Mouse (Mus musculus) mouse embryonic stem cell (cell line): ENCODE results near the gene Nsrp1.

Source experiments
- in situ Hi-C, 2 experiments: fragments of 300-500 bp; cut with MboI; formaldehyde crosslinking; loops; 1 replicate in 1 of 2; 3 replicates in 1 of 2; pipeline ENCODE4 v1.14.3; 2019 to 2020; ENCODE audit warnings: low sequenced_read_pairs in 2 of 2, low pct_unique_long_range_greater_than_20kb in 1 of 2, mixed read lengths in 1 of 2; ENCODE audit not compliant: unreplicated experiment in 1 of 2

Gene Nsrp1

DNA sequence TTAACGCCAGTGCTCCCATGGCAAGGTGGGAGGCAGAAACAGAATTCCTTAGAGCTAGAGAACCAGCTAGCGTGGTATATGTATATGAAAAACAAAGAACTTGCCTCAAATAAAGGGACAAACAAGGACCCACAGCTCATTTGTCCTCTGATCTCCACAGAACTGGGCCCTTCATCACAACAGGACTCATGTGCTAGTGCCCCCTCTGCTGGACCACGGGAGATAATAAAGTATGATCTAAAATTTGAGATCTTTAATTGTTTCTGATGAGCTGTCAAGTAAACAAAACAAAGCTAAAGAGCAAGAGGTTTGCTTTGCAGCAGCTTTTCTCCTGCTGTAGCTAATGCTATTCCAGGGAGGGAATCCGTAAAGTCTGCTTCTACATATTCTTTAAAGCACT lies 7.5 kb downstream of the Nsrp1 start:
- in situ Hi-C loops = no loop called here

GRCm38 (mm10) chr11:77068825-77069224 lies 9.4 kb downstream of the Nsrp1 start:
- in situ Hi-C loops = no loop called here

DNA sequence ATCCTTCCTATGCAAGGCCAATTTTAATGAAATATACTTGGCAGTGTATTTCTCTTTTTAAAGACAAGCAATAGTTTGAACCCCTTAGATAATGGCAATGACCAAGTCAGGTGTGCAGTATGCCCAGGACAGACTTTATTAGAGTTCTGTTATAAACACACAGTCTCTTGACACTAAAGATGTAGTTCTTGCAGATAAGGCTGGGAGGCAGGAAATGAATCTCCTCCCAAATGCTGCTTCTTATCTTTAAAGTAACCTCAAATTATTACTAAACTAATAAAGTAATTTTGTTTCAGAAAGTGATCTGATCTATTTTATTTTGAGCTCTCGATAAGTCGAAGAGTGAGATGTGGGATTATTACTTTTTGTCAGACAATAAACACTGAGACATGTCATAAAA lies 14.8 kb downstream of the Nsrp1 start:
- in situ Hi-C loops = no loop called here

- in situ Hi-C loops = no loop called here
These were observed 16.3 kb downstream of the Nsrp1 start for GRCm38 (mm10) chr11:77061951-77062350.

GRCm38 (mm10) chr11:77042816-77043215 lies 35.4 kb downstream of the Nsrp1 start:
- in situ Hi-C loops = no loop called here

GRCm38 (mm10) chr11:77041891-77042290 lies 36.3 kb downstream of the Nsrp1 start:
- in situ Hi-C loops = no loop called here

DNA sequence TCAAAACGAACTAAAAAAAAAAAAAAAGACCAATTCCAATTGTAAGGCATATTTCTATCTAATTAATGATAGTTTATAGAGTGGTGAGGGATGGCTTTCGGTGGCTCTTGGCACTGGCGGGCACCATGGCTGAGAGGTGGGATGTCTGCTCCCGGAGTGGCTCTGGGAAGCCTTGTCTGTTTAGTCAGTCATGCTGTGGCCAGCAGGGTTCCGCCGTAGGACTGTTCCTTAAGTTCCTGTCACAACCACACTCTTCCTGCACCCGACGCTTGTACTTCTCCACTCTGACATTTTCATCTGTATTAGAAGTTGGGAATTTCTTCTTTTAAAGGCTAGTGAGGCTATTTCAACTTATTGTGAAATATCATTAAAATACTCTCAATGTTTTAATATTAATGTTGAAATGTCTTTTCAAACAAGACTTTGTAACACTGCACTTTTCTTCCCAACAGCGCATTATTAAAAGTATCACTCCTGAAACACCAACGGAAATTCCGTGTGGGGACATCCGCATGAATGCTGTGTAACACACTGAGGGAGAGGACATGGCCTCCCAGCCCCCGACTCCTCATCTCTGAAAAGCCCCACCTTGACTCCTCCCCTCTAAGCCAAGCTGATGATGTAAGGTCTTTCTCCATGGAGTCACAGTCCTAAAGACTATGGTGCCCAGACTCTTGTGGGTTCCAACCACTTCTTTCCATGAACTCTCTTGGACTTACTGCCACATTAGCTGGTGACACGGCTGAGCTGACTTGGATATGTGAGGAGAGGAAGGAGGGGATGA lies 46.9 kb downstream of the Nsrp1 start:
- in situ Hi-C loops = no loop called here

DNA sequence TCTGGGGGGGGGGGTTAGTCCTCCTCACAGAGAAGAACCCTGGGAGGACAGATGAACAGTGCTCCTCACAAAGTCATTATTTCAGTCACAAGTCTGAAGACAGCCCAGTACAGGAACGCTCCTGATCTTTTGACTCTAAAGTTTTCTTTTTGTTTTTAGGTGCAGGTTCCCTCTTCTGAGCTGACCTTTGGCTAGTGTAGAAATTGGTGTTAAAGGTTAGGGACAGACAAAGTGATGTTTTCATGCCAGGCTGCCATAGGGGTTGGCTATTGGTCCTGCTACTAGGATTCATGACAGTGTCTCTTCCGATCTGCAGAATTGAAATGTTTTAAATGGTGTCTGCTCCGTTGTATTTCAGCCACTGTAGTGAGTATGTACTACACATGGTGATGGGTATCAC lies 50.1 kb downstream of the Nsrp1 start:
- in situ Hi-C loops = no loop called here

- in situ Hi-C loops = no loop called here
These were observed 51.7 kb downstream of the Nsrp1 start for GRCm38 (mm10) chr11:77026559-77026958.

- in situ Hi-C loops = no loop called here
These were observed 56.4 kb downstream of the Nsrp1 start for GRCm38 (mm10) chr11:77021749-77022396.

GRCm38 (mm10) chr11:77019539-77019938 lies 58.7 kb downstream of the Nsrp1 start:
- in situ Hi-C loops = no loop called here

DNA sequence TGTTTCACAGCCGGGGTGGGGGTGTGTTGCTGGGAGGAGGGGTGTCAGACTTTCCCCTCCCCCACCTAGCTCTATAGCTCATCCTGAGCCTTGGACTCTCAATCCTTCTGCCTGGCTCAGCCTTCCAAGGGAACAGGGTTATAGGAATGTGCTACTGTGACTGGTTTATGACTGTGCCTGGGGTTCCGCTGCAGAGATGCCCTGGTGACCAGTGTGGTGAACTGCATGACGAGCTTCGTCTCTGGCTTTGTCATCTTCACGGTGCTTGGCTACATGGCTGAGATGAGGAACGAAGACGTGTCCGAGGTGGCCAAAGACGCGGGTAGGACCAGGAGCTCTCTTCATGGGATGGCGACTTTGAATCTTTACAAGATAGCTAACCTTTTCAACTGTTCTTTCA lies 60.2 kb downstream of the Nsrp1 start:
- in situ Hi-C loops = no loop called here

DNA sequence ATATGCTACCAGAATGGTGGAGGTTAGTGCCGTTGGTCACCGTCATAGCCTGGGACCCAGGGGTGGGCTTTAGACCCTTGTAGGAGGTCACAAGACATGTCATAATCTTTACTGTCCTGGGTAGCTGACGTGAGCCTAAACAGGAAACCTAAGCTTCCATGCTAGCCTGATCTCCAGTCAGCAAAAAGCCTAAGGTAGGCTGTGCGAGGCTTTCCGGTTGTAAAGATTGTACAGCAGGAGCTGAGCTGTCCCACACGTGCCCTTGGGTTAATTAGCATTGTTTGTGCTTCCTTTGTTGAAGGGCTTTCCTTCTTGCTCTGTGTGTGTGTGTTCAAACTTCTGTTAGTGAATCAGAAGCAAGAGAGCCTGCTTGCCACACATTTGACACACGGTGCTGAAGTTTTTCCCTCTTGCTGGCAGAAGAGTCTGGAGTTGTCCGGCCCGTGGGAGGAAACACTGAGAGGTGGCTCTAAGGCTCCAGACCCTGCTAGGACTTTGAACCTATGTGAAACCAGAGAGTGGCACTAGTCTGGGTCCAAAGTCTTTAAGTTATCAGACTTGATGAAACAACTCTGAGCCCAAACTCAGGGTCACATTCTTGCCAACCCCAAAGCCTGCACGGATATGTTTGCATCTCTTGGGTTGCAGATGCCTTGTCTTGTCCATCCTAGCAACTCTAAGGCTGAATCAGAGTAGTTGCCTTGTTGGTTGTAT lies 67.3 kb downstream of the Nsrp1 start:
- in situ Hi-C loops = no loop called here

DNA sequence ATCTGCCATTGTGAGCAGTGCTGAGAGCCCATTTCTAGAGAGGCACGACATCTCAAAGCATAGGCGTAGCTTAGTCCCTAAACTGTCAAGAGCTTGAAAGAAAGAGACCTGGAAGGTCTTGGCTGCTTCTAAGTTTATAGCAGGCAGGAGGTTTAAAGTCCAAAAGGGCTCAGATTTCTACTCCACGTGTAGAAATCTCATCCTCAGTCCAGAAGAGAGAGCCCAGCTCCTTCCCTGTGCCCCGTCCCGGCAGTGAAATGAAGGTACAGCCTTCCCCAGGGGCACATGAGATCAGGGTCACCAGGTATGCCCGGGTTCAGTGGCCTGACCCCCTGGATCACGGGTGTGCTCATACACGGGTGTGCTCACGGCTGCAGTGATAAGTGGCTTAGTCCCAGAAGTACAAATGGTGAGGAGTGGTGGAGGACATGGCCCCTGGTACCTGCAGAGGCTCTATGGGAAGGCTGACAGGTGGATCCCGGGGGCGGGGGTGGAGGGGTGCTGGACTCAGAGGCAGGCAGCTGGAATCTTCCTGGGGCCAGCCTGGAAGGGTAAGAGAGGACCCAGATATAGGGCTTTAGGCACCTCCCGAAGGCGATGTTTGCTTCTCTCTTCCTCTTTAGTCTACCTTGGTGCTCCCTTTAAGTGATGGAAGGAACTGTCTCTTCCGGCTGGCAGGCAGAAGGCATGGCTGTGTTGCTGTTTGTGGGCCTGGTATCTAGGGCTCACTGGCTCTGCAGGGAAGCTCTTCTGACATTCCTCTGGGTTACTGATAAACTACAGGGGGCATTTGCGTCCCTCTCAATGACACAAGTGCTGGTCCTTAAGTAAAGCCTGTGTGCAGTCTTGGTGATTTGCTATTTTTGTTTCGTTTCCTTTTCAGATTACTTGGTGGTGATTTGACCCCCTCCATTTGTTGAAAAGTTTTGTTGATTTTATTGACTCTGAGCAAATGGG lies 68.9 kb downstream of the Nsrp1 start:
- in situ Hi-C loops = no loop called here

DNA sequence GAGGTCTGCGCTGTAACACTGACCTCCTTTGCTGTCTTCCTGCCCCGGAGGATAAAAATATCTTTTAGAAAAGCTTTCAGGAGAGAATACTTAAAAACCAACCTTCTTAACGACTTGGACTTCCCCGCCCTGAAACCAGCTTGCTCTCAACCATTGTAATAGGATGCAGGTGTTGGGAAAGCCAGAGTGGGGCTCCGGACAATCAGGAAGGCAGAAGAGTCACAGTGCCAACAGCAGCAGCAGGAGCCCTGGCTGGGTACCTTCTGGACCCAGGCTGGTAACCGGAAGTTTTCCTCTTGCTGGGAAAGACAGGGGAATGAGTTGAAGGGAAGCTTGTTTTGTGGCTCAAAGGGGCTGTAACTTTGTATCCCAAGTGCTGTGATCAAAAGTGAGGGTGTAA lies 71.6 kb downstream of the Nsrp1 start:
- in situ Hi-C loops = no loop called here

DNA sequence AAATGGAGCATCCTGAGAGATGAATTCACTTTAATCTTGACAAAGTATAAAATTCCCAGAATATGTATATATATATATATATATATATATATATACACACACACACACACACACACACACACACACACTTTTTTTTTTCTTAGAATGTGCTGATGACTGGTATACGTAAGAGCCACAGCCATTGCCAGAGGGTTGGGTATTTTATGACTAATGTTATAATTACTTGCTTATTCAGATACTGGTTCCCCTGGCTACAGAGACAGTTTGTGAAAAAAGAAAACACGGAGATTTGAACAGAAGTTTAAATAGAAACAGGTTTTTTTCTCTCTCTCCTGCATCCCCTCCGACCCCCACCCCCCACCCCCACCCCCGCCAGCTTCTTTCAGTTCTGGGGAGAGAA lies 72.4 kb downstream of the Nsrp1 start:
- in situ Hi-C loops = no loop called here

DNA sequence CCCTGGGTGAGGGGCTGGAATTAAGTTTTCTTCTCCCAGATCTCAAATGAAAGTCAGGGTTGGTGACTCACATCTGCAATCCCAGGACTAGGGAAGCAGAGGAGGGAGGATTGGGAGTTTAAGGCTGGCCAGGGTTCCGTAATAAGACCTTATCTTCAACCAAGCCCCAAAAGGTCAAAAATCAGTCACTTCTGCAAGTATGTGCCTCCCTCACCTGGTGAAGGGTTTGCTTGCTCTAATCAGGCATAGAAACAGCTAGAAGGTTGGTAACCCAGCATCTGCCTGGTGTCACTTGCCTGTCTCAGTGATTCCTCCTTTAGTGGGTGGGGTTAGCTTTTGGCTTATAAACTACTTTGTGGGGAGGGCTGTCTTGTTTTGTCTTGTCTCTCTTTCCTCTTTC lies 75.9 kb downstream of the Nsrp1 start:
- in situ Hi-C loops = no loop called here

GRCm38 (mm10) chr11:77000741-77001140 lies 77.5 kb downstream of the Nsrp1 start:
- in situ Hi-C loops = no loop called here
